Mouse (Mus musculus): ENCODE data around the gene Ncor2.

Gene Ncor2

GRCm38 (mm10) chr5:125148686-125149085 is 30.3 kb downstream of the Ncor2 start:
- DNase-seq (ENCODE audit: low spot score), result peak; percentile 75

GRCm38 (mm10) chr5:125148173-125148572 is 30.8 kb downstream of the Ncor2 start:
- DNase-seq (ENCODE audit: low spot score), result no peak

- no peak for DNase-seq (ENCODE audit: low spot score)
These were observed 31.9 kb downstream of the Ncor2 start for GRCm38 (mm10) chr5:125147124-125147523.

- DNase-seq (ENCODE audit: low spot score), result no peak
These were observed 35.7 kb downstream of the Ncor2 start for GRCm38 (mm10) chr5:125143114-125143872.

DNA sequence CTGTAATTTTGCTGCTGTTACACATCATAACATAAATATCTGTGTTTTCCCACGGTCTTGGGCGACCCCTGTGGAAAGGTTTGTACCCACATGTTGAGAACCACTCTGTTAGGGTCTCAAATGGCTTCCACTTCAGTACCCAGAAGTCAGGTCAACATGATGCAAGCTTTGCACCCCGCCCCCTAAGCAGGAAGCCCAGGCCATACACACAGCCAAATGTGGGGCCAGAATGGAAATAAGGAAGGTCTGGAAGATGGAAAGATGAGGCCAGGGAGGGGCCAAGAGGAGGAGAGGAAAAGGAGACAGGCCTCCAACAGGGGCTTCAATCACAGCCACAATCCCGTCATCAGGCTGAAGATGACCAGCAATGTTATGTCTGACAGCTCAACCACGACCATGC is 37.1 kb downstream of the Ncor2 start:
- DNase-seq (ENCODE audit: low spot score), result no peak

- peak; percentile 88 for DNase-seq (ENCODE audit: low spot score)
These were observed 37.5 kb downstream of the Ncor2 start for GRCm38 (mm10) chr5:125141525-125141880.

DNA sequence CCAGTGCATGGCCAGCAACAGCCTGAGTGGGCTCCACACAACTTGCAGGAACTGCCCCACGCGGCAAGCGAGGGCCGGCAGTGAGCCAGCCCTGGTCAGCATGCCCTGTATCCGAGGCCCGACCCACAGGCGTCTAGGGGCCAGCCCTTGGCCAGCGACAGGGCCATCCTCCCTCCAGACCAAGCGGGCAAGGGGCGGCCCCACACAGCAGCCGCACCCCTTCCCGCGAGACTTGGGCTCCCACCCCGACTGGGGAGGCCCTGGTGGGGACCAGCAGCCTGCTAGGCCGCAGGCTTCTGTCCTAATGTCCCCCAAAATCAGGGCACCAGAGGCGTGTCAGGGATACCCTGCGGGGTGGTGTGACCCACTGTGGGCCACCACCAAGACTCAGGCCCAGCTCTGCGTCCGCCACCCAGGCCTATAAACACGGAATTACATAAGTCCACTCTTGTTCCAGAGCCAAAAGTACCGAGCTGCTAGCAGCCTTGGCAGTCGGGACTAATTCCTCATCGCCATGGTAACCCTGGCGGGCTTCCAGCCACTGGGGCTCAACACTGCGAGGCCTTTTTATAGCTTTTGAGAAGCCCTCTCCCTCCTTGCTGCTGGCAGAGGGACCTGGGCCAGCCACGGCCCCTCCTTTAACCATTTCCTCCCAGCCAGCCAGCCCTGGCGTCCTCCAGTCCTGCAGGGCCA is 38.0 kb downstream of the Ncor2 start:
- DNase-seq (ENCODE audit: low spot score), result peak; percentile 100

DNA sequence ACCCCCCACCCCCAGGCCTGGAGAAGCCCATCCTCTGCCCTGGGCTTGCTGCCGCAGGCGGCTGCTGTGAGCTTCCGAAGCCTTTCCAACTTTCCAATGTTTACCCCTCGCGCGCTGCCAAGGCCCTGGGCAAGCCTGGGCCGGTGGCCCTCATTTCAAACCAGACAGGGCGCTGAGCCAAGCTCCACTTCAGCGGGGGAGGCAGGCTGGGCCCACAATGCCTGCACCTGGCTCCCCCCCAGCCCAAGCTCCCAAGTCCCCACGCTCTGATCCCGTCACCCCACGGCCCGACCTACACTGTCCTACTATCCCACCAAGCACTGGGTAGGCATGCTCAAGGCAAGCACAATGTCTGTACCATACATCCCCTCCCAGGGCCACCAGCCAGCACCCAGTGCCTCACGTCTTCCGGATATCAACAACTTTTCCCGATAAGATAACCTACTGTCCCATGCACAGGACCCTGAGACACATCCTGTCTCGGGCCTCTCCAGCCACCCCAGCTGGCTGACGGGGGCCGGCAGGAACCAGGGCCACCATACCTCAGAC is 38.8 kb downstream of the Ncor2 start:
- DNase-seq (ENCODE audit: low spot score), result peak; percentile 74

DNA sequence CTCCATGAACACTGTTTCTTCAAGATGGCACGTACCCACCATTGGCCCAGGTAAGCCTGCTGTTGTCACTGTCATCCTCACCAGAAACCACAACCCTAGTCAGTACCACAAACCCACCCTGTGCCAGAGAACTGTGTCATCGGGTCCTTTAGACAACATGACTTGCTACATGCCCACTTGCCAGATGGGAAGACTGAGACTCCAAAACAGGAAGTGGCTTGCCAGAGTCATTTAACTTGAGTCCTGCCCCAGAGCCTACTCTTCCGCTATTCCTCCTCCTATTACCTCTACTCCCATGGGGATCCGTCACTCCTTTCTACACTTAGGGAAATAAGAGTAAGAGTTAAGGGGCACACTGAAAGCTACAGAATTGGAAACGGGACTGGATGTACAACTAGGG is 39.4 kb downstream of the Ncor2 start:
- DNase-seq (ENCODE audit: low spot score), result no peak

DNA sequence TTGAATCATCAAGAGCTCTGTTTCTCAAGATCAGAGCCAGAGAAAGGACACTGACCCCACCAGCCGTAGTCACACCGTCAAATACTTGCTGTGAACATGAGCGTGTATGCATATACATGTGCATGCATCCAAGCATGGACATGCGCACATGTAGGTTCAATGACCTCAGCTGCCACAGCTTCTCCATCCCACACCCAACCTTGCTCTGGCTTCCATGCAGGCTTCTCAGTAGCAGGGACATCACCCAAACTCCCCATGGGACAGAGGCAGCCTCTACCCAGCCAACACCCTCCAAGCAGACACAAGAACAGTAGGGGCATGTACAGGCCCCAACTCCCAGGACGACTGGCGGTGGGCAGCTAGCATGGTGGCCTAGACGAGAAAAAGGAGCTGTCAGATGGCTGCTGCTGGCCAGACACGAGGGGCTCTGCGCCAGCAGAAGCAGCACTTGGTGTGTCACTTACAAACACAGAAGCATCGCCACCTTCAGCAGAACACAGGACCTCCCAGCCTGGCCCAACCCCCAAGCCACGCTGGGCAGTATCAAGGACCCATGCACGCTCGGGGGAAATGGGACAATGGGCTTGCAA is 40.1 kb downstream of the Ncor2 start:
- no peak for DNase-seq (ENCODE audit: low spot score)

- DNase-seq (ENCODE audit: low spot score), result no peak
These were observed 41.2 kb downstream of the Ncor2 start for GRCm38 (mm10) chr5:125137672-125138285.

DNA sequence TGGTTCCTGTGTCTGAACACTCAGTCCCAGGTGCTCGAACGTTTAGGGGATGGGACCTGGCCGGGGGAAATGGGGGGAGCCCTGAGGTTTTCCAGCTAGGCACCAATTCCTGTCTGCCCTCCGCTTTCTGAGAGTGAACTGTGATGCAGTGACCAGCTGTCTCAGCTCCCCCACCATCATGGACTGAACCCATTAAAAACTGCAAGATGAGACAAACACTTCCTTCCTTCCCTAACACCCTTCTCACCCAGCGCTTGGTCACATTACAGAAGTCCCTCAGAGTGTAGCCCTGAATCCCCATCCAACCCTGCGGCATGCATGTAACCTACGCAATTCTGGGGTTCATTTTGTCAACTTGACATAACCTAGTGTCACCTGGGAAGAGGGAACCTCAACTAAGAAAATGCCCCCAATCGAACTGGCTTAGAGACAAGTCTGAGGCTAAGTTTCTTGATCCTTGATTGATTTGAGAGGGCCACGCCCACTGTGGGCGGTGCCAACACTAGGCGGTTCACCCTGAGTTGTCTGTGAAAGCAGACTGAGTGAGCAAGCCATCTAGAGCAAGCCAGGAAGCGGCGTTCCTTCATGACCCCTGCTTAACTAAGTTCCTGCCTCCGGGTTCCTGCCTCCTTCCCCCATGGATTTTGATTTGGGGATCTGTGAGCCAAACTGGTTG is 41.9 kb downstream of the Ncor2 start:
- peak; percentile 56 for DNase-seq (ENCODE audit: low spot score)

DNA sequence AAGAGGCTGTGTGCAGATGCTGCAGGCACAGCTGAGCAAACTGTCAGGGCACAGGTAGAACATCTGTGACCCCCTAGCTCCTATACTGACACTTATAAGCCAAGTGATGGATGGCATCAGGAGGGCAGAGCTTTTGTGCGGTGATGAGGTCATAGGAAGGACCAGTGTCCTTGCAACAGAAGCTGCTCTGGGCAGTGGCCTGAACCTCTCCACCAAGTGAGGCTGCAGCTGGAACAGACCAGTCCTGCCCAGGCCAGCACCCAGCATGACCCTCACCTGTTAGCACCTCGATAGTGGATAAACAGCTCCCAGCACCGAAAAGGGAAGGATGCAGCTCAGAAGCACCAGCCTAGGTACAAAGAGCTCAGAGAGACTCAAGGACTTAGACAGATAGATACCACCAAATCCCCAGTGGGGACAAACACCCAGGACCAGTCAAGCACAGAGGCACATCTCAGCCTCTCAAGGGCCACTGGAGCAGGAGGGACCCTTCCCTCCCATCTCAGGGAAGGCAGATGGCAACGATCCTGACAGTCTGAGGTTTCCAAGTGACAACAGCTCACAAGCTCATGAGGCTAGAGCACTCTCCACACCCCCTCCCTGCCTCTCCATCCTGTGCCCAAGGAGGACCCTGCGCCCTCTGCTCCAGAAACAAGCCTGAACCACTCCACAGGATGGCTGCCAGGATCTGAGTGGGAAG is 42.6 kb downstream of the Ncor2 start:
- DNase-seq (ENCODE audit: low spot score), result no peak

- peak; percentile 61 for DNase-seq (ENCODE audit: low spot score)
These were observed 44.1 kb downstream of the Ncor2 start for GRCm38 (mm10) chr5:125134795-125135468.

DNA sequence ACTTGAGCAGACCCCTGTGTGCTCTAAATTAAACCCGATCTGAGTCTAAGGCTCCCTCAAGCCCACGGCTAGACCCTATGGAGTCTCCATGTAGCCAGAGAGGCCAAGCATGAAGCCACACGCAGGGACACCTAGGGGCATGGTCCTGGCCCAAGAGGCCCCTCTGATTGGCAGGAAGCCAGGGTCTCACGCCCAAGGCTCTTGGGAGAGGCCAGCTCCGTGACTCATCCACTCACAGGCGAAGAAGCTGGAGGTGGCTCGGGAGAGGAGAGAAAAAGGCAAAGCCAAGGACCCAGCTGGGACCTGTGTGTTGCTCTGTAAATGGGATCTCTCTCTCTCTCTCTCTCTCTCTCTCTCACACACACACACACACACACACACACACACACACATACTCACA is 44.6 kb downstream of the Ncor2 start:
- DNase-seq (ENCODE audit: low spot score), result no peak

DNA sequence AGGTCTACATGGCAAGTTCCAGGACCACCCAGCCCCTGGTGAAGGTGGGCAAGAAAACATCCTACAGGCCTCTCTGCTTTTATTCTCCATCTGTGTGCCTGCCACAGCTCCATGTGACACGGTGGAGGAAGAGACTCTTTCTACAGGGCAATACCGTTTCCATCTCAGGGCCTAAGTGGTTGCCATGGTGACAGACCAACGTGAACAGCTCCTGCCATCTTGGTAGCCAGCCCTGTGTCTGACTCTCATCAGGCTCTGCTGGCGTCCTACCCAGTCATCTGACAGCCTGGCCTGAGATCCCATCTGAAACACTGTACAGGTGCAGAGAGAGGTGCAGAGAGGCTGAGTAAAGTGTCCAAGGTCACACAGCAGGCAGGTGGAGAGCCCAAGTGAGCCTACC is 45.4 kb downstream of the Ncor2 start:
- no peak for DNase-seq (ENCODE audit: low spot score)

DNA sequence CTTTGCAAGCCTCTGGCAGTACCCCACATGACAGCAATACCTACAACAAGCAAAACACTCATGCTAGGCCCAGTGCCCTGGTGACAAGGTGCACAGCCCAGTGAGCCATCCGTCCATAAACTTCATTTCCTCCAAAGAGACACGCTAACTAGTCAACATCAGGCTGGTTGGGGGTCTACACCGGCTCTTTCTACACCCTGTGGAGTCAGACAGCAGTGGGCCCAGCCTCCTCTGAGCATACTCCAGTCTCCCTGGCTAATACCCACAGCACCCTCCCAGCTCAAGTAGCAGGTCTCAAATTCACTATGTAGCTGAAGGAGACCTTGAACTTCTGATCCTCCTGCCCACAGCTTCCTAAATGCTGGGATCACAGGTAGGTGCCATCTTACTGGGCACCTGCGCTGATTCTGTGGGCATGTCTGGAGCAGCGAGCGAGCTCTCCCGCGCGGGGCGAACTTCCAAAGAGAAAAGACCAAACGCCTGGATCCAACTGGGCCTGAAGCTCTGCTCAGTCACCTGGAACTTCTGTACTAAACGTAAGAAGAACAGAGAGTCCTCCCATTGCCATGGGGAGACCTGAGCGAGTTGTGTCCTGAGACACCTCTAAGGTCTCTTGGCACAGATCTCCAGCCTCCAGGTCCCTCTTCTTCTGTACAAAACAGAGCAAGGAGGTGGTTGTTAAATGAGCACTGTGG is 46.3 kb downstream of the Ncor2 start:
- DNase-seq (ENCODE audit: low spot score), result no peak

GRCm38 (mm10) chr5:125132069-125132468 is 47.0 kb downstream of the Ncor2 start:
- DNase-seq (ENCODE audit: low spot score), result no peak

- no peak for DNase-seq (ENCODE audit: low spot score)
These were observed 48.6 kb downstream of the Ncor2 start for GRCm38 (mm10) chr5:125130406-125130805.

- DNase-seq (ENCODE audit: low spot score), result no peak
These were observed 50.1 kb downstream of the Ncor2 start for GRCm38 (mm10) chr5:125128939-125129385.

Data from adipocyte (in vitro differentiated cells).